Mouse (Mus musculus) limb, embryonic 10.5 days (tissue): ENCODE results near the gene 1810009J06Rik. TPM values are rescaled to one million over a fixed set of nuclear protein-coding genes. Genes with fewer than 3 reads are reported as not detected.
"Not testable (repeated sequence)": the region's sequence is repeated elsewhere in the genome, so short reads cannot be mapped to it uniquely, and the experiment has no call there.

ENCODE experiments used
- DNase-seq: peaks from one replicate; pipeline ENCODE4 v3.0.0-alpha.2; 2017; ENCODE audit warnings: low spot score
- H3K27ac ChIP-seq: fragments of 300-500 bp; sonication (generic); 2 replicates; pipeline ENCODE4 v1.5.1; 2016; ENCODE audit warnings: mild to moderate bottlenecking
- H3K27me3 ChIP-seq: fragments of 300-500 bp; sonication (generic); 2 replicates; pipeline ENCODE4 v1.6.1; 2016; ENCODE audit warnings: low read depth, mild to moderate bottlenecking; ENCODE audit not compliant: poor library complexity, severe bottlenecking
- H3K36me3 ChIP-seq: fragments of 300-500 bp; sonication (generic); 2 replicates; pipeline ENCODE4 v1.6.1; 2016; ENCODE audit warnings: mild to moderate bottlenecking, moderate library complexity
- H3K4me1 ChIP-seq: fragments of 300-500 bp; sonication (generic); 2 replicates; pipeline ENCODE4 v1.6.1; 2016
- H3K4me3 ChIP-seq: fragments of 300-500 bp; sonication (generic); 2 replicates; pipeline ENCODE4 v1.5.1; 2016; ENCODE audit warnings: mild to moderate bottlenecking, moderate library complexity
- H3K9me3 ChIP-seq: fragments of 300-500 bp; sonication (generic); replicated peaks from 2 replicates; pipeline ENCODE4 v1.6.1; 2016; ENCODE audit warnings: mild to moderate bottlenecking
- WGBS: fragments of 180-500 bp; shearing (Covaris S2); methylation state at CpG from one replicate; pipeline ENCODE4 v1.1.7; 2016; 5-methylcytosine and 5-hydroxymethylcytosine counted together
- polyA plus RNA-seq: library from polyadenylated mRNA; unstranded; fragments of >200 nt; fragmentation: Nextera tagmentation; extraction: Ambion mirVana; gene quantifications from 2 replicates; pipeline ENCODE4 v1.2.1, GENCODE M21; 2016

Gene 1810009J06Rik
- not detected in 2 replicates for polyA plus RNA-seq

DNA sequence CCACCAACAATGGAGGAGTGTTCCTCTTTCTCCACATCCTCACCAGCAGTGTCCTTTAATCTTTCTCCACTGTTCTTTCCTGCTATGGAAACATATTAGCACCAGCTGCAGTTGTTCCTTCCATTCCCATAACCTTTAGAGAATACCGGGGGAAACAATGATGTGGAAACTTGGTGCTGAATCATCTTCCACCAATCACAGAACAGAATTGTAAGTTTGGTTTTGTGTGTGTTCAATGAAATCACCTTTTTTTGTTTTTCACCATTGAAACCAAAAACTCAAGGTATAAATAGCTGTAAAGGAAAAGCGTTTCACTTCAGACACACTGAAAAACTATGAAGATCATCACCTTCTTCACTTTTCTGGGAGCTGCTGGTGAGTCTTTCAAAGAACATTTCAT is at the start of gene 1810009J06Rik:
Gene 1810009J06Rik (plus strand): TSS at position 301 of the 400 bp plus-strand sequence.
- WGBS, result 97% methylated on average over 2 of the region's 2 CpGs

DNA sequence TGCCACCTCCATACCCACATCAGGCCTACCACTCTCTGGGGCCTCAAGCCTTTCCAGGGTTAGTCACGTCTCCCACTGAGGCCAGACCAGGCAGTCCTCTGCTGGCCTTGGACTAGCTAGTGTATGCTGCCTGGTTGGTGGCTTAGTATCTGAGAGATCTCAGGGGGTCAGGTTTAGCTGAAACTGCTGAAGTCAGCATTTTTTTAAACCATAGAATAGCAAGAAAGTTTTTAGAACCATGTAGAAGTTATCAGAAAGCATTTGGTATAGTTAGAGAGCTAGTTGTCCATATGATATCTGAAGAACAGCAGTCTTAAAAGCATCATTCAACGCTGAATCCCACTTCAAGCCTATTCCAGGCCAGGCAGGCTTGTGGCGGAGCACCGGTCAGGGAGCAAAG is 44.6 kb upstream of the 1810009J06Rik start:
- H3K4me3 ChIP-seq, result no peak overlapping the region
- H3K36me3 ChIP-seq, result no peaks in the 10 kb centered on the region
- WGBS, result 87% methylated on average over 4 of the region's 4 CpGs
- no peaks in the 10 kb centered on the region for H3K4me1 ChIP-seq
- no peaks in the 10 kb centered on the region for H3K9me3 ChIP-seq
- H3K27me3 ChIP-seq, result no peaks in the 10 kb centered on the region
- H3K27ac ChIP-seq, result no peak overlapping the region
- no peak for DNase-seq

More for the DNA sequence above, at the start of gene 1810009J06Rik:
- not testable (repeated sequence) for H3K27ac ChIP-seq, H3K4me1 ChIP-seq, H3K9me3 ChIP-seq, H3K4me3 ChIP-seq, H3K36me3 ChIP-seq, H3K27me3 ChIP-seq, DNase-seq

- no peak for DNase-seq
- H3K9me3 ChIP-seq, result no peaks in the 10 kb centered on the region
- no peak within 1 kb of the TSS for H3K27ac ChIP-seq
- H3K4me1 ChIP-seq, result no peaks in the 10 kb centered on the region
- 97% methylated on average over 10 of the region's 10 CpGs for WGBS
- H3K27me3 ChIP-seq, result no peaks in the 10 kb centered on the region
- H3K36me3 ChIP-seq, result no peaks in the 10 kb centered on the region
- no peak within 1 kb of the TSS for H3K4me3 ChIP-seq
Measured at GRCm38 (mm10) chr6:40940457-40940856, 24.1 kb upstream of the 1810009J06Rik start, which contains the start of gene 1700074P13Rik. 1700074P13Rik (minus strand) TSS chr6:40940557.

DNA sequence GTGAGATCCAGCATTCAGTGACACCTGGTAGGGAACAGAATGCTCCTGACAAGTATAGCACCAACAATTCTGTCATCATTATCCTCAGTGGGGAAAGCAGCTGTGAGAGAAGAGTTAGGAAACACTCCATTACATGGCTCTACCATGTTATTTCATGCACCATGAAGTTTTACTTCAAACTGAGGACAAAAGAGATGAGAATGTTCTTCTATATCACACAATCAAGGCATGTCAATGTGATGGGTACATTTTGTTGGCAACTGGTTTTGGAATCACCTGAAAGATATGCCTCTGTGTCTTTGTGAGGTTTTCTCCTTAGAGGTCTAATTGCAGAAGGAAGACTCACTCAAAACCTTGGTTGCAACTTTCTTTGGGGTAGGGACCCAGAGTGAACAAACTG is 12.8 kb upstream of the 1810009J06Rik start, which contains the start of gene Gm4744:
Gene Gm4744 (minus strand): TSS at position 101 of the 400 bp plus-strand sequence.
- H3K27ac ChIP-seq, result no peak within 1 kb of the TSS
- H3K36me3 ChIP-seq, result no peaks in the 10 kb centered on the region
- H3K4me3 ChIP-seq, result no peak within 1 kb of the TSS
- no peaks in the 10 kb centered on the region for H3K27me3 ChIP-seq
- no peak for DNase-seq
- H3K9me3 ChIP-seq, result no peaks in the 10 kb centered on the region
- H3K4me1 ChIP-seq, result no peaks in the 10 kb centered on the region

- Histone ChIP-seq H3K27ac (no peak overlapping the region), H3K9me3 (no peaks in the 10 kb centered on the region), H3K27me3 (no peaks in the 10 kb centered on the region), H3K4me3 (no peak overlapping the region), H3K4me1 (no peaks in the 10 kb centered on the region), H3K36me3 (no peaks in the 10 kb centered on the region)
- WGBS, result 77% methylated on average over 2 of the region's 2 CpGs
- DNase-seq, result no peak
Measured at GRCm38 (mm10) chr6:40953716-40954115, 10.8 kb upstream of the 1810009J06Rik start.

- not testable (repeated sequence) for H3K4me1 ChIP-seq, H3K27me3 ChIP-seq, DNase-seq, H3K36me3 ChIP-seq, H3K27ac ChIP-seq, H3K4me3 ChIP-seq, H3K9me3 ChIP-seq
Measured at GRCm38 (mm10) chr6:40999379-40999778, 34.8 kb downstream of the 1810009J06Rik start, which contains the start of gene Gm2663. Gm2663 (minus strand) TSS chr6:40999479.

GRCm38 (mm10) chr6:41015065-41015464 is 50.5 kb downstream of the 1810009J06Rik start:
- no peak for DNase-seq
- no peaks in the 10 kb centered on the region for H3K36me3 ChIP-seq
- H3K4me1 ChIP-seq, result no peaks in the 10 kb centered on the region
- WGBS, result 87% methylated on average over 4 of the region's 4 CpGs
- H3K9me3 ChIP-seq, result no peaks in the 10 kb centered on the region
- no peak overlapping the region for H3K4me3 ChIP-seq
- H3K27me3 ChIP-seq, result no peaks in the 10 kb centered on the region
- H3K27ac ChIP-seq, result no peak overlapping the region

Other genes with a start within 250 kb of the 1810009J06Rik start
- gene Moxd2, start 77.3 kb upstream of the 1810009J06Rik start, polyA plus RNA-seq, result not detected in 2 replicates
- gene Prss58, start 64.4 kb upstream of the 1810009J06Rik start, polyA plus RNA-seq, result not detected in 2 replicates
- not detected in 2 replicates for gene 1700074P13Rik, start 24.2 kb upstream of the 1810009J06Rik start, polyA plus RNA-seq
- gene Gm4744, start 12.9 kb upstream of the 1810009J06Rik start, polyA plus RNA-seq, result not detected in 2 replicates
- not detected in 2 replicates for gene Gm2663, start 34.7 kb downstream of the 1810009J06Rik start, polyA plus RNA-seq
- not detected in 2 replicates for gene 2210010C04Rik, start 70.8 kb downstream of the 1810009J06Rik start, polyA plus RNA-seq